Mouse (Mus musculus) MEL (cell line): ENCODE measurements around the gene Nipal4. TPM values are rescaled to one million over a fixed set of nuclear protein-coding genes. Genes with fewer than 3 reads are reported as not detected.

ENCODE experiments used
- DNase-seq: peaks from one replicate; pipeline ENCODE4 v3.0.0; 2011; ENCODE audit warnings: low read depth, low spot score
- H3K27ac ChIP-seq: 2 replicates; pipeline ENCODE4 v1.5.1; 2012; ENCODE audit warnings: low read depth, mild to moderate bottlenecking, control low read depth, low read length, moderate library complexity; ENCODE audit not compliant: control insufficient read depth
- H3K27me3 ChIP-seq, 2 experiments: fragments of 150-350 bp in 1 of 2; sonication (generic) in 1 of 2; 2 replicates each; pipeline ENCODE4 v1.6.1; 2012; ENCODE audit warnings: low read length in 2 of 2, mild to moderate bottlenecking in 2 of 2, improper control_type of control experiment in 1 of 2, moderate library complexity in 1 of 2; ENCODE audit not compliant: insufficient read depth in 2 of 2, control insufficient read depth in 1 of 2
- H3K36me3 ChIP-seq, 2 experiments: 2 replicates each; pipeline ENCODE4 v1.6.1; 2012 to 2014; ENCODE audit warnings: low read length in 2 of 2, improper control_type of control experiment in 1 of 2, inconsistent platforms in 1 of 2, mild to moderate bottlenecking in 1 of 2; ENCODE audit not compliant: insufficient read depth in 2 of 2, control insufficient read depth in 1 of 2
- H3K4me1 ChIP-seq, 2 experiments: fragments of 150-350 bp in 1 of 2; sonication (generic) in 1 of 2; 2 replicates each; pipeline ENCODE4 v1.6.1; 2012; ENCODE audit warnings: low read length in 2 of 2, improper control_type of control experiment in 1 of 2, mild to moderate bottlenecking in 1 of 2; ENCODE audit not compliant: insufficient read depth in 2 of 2, control insufficient read depth in 1 of 2
- H3K4me3 ChIP-seq, 2 experiments: fragments of 150-350 bp in 1 of 2; sonication (generic) in 1 of 2; 2 replicates each; pipeline ENCODE4 v1.5.1; 2012; ENCODE audit warnings: low read depth in 2 of 2, low read length in 2 of 2, mild to moderate bottlenecking in 2 of 2, moderate library complexity in 2 of 2, control low read depth in 1 of 2, improper control_type of control experiment in 1 of 2; ENCODE audit not compliant: control insufficient read depth in 1 of 2, insufficient read depth in 1 of 2
- H3K79me2 ChIP-seq: 2 replicates; pipeline ENCODE4 v1.6.1; 2012; ENCODE audit warnings: mild to moderate bottlenecking, low read length, moderate library complexity; ENCODE audit not compliant: control insufficient read depth, poor library complexity, insufficient read depth
- H3K9ac ChIP-seq: 2 replicates; pipeline ENCODE4 v1.6.1; 2012; ENCODE audit warnings: low read depth, mild to moderate bottlenecking, control low read depth, low read length, moderate library complexity; ENCODE audit not compliant: control insufficient read depth, poor library complexity, severe bottlenecking
- H3K9me3 ChIP-seq: fragments of 150-350 bp; sonication (generic); replicated peaks from 2 replicates; pipeline ENCODE4 v1.6.1; 2012; ENCODE audit warnings: mild to moderate bottlenecking, low read length, improper control_type of control experiment, moderate library complexity; ENCODE audit not compliant: insufficient read depth
- BHLHE40 ChIP-seq: IDR thresholded peaks from 2 replicates; pipeline ENCODE4 v1.6.1; 2012; ENCODE audit warnings: low read depth, mild to moderate bottlenecking, inconsistent platforms, low read length, improper control_type of control experiment, borderline replicate concordance
- CHD1 ChIP-seq: IDR thresholded peaks from 2 replicates; pipeline ENCODE4 v1.6.1; 2012; ENCODE audit warnings: low read depth, mild to moderate bottlenecking, inconsistent platforms, low read length, improper control_type of control experiment
- CHD2 ChIP-seq: IDR thresholded peaks from 2 replicates; pipeline ENCODE4 v1.6.1; 2011; ENCODE audit warnings: low read length, improper control_type of control experiment
- E2F4 ChIP-seq: IDR thresholded peaks from 2 replicates; pipeline ENCODE4 v1.6.1; 2011; ENCODE audit warnings: low read depth, low read length, improper control_type of control experiment, borderline replicate concordance
- EP300 ChIP-seq, 2 experiments: IDR thresholded peaks; 2 replicates each; pipeline ENCODE4 v1.6.1; 2011; ENCODE audit warnings: improper control_type of control experiment in 2 of 2, low read length in 2 of 2, low read depth in 1 of 2, mild to moderate bottlenecking in 1 of 2
- GABPA ChIP-seq: IDR thresholded peaks from 2 replicates; pipeline ENCODE4 v1.6.1; 2012; ENCODE audit warnings: low read depth, mild to moderate bottlenecking, inconsistent platforms, low read length, improper control_type of control experiment, moderate library complexity
- JUND ChIP-seq: IDR thresholded peaks from 2 replicates; pipeline ENCODE4 v1.6.1; 2011; ENCODE audit warnings: low read depth, mild to moderate bottlenecking, improper control_type of control experiment, low read length
- KAT2A ChIP-seq: conservative IDR thresholded peaks from 2 replicates; pipeline ENCODE4 v1.6.1; 2012; ENCODE audit warnings: low read depth, low read length, improper control_type of control experiment, inconsistent platforms
- MAZ ChIP-seq: IDR thresholded peaks from 2 replicates; pipeline ENCODE4 v1.6.1; 2012; ENCODE audit warnings: low read depth, mild to moderate bottlenecking, inconsistent platforms, low read length, improper control_type of control experiment
- MEF2A ChIP-seq: IDR thresholded peaks from 2 replicates; pipeline ENCODE4 v1.6.1; 2014; ENCODE audit warnings: low read depth, mild to moderate bottlenecking, inconsistent platforms, low read length, improper control_type of control experiment; ENCODE audit not compliant: poor library complexity, insufficient replicate concordance, severe bottlenecking; ENCODE audit errors: extremely low read depth
- MXI1 ChIP-seq: IDR thresholded peaks from 2 replicates; pipeline ENCODE4 v1.6.1; 2011; ENCODE audit warnings: mild to moderate bottlenecking, low read depth, low read length, improper control_type of control experiment
- MYC ChIP-seq: IDR thresholded peaks from 2 replicates; pipeline ENCODE4 v1.6.1; 2011; ENCODE audit warnings: low read depth, mild to moderate bottlenecking, low read length, improper control_type of control experiment, moderate library complexity
- NRF1 ChIP-seq: IDR thresholded peaks from 2 replicates; pipeline ENCODE4 v1.6.1; 2014; ENCODE audit warnings: low read depth, mild to moderate bottlenecking, inconsistent platforms, low read length, improper control_type of control experiment, moderate library complexity; ENCODE audit not compliant: poor library complexity, insufficient read depth, severe bottlenecking
- POLR2AphosphoS2 ChIP-seq: IDR thresholded peaks from 2 replicates; pipeline ENCODE4 v1.6.1; 2011; ENCODE audit warnings: low read length, improper control_type of control experiment
- RCOR1 ChIP-seq: IDR thresholded peaks from 2 replicates; pipeline ENCODE4 v1.6.1; 2012; ENCODE audit warnings: low read depth, mild to moderate bottlenecking, inconsistent platforms, low read length, improper control_type of control experiment
- SIN3A ChIP-seq: IDR thresholded peaks from 2 replicates; pipeline ENCODE4 v1.6.1; 2012; ENCODE audit warnings: low read length, improper control_type of control experiment, inconsistent platforms
- TBP ChIP-seq: IDR thresholded peaks from 2 replicates; pipeline ENCODE4 v1.8.0; 2011; ENCODE audit warnings: low read depth, low read length, improper control_type of control experiment
- UBTF ChIP-seq: IDR thresholded peaks from 2 replicates; pipeline ENCODE4 v1.6.1; 2012; ENCODE audit warnings: low read depth, mild to moderate bottlenecking, inconsistent platforms, low read length, improper control_type of control experiment, moderate library complexity, borderline replicate concordance; ENCODE audit not compliant: insufficient read depth
- USF2 ChIP-seq, 2 experiments: IDR thresholded peaks; 2 replicates each; pipeline ENCODE4 v1.6.1; 2011 to 2012; ENCODE audit warnings: improper control_type of control experiment in 2 of 2, low read length in 2 of 2, borderline replicate concordance in 1 of 2, inconsistent platforms in 1 of 2, low read depth in 1 of 2, mild to moderate bottlenecking in 1 of 2; ENCODE audit not compliant: insufficient read depth in 1 of 2
- ZC3H11A ChIP-seq: IDR thresholded peaks from 2 replicates; pipeline ENCODE4 v1.6.1; 2012; ENCODE audit warnings: low read depth, mild to moderate bottlenecking, inconsistent platforms, low read length, improper control_type of control experiment
- ZNF384 ChIP-seq: IDR thresholded peaks from 2 replicates; pipeline ENCODE4 v1.6.1; 2012; ENCODE audit warnings: low read depth, mild to moderate bottlenecking, inconsistent platforms, low read length, improper control_type of control experiment
- polyA plus RNA-seq, 2 experiments: library from polyadenylated mRNA; stranded (reverse) in 1 of 2; unstranded in 1 of 2; fragments of >175 nt in 1 of 2; fragments of >200 nt in 1 of 2; gene quantifications; 2 replicates each; pipeline versions ENCODE4 v1.2.1 to v1.2.4; 2012; ENCODE audit warnings: low replicate concordance in 2 of 2, low read depth in 1 of 2; ENCODE audit not compliant: insufficient read length in 2 of 2, insufficient read depth in 1 of 2, missing spikeins in 1 of 2
- total RNA-seq: library from RNA; depleted of rRNA; stranded (reverse); fragments of 300-350 nt; gene quantifications from 2 replicates; pipeline ENCODE4 v1.2.3, GENCODE M21; 2012

Gene Nipal4
- total and polyA plus RNA-seq, 3 experiments = not detected

GRCm38 (mm10) chr11:46114221-46114620 is 52.1 kb downstream of the Nipal4 start:
- Histone ChIP-seq H3K4me1 (no peaks in the 10 kb centered on the region), H3K9me3 (no peaks in the 10 kb centered on the region), H3K4me3 (no peak overlapping the region), H3K27me3 (peaks cover 12 to 16% of the 10 kb centered on the region in 2 experiments; a peak in 3 of 4 replicates), H3K27ac (no peak overlapping the region), H3K36me3 (no peaks in the 10 kb centered on the region), H3K9ac (no peak overlapping the region), H3K79me2 (no peaks in the 10 kb centered on the region)
- TF ChIP-seq TBP (no peak), GABPA (no peak), JUND (no peak)
- DNase-seq = no peak

GRCm38 (mm10) chr11:46113211-46113610 is 53.1 kb downstream of the Nipal4 start:
- H3K4me1 ChIP-seq = no peaks in the 10 kb centered on the region
- H3K79me2 ChIP-seq = no peaks in the 10 kb centered on the region
- DNase-seq = no peak
- no peak for TF ChIP-seq BHLHE40
- no peak for TF ChIP-seq MYC
- TF ChIP-seq E2F4 = no peak
- no peak for TF ChIP-seq KAT2A
- TF ChIP-seq SIN3A = no peak
- no peak for TF ChIP-seq UBTF
- TF ChIP-seq RCOR1 = no peak
- no peak for TF ChIP-seq EP300 (IDR thresholded peaks at IDR 0.05; ENCODE audit: low read depth in 1 of 2, low read length in 2 of 2)
- no peak for TF ChIP-seq MXI1
- TF ChIP-seq ZC3H11A = no peak
- no peak for TF ChIP-seq CHD2
- TF ChIP-seq MAZ = no peak
- no peak for TF ChIP-seq JUND
- TF ChIP-seq CHD1 = no peak
- no peak for TF ChIP-seq NRF1
- no peak for TF ChIP-seq ZNF384
- no peak for TF ChIP-seq POLR2AphosphoS2
- no peak for TF ChIP-seq MEF2A
- TF ChIP-seq USF2 (IDR thresholded peaks at IDR 0.05; ENCODE audit: borderline replicate concordance in 1 of 2, insufficient read depth in 1 of 2, low read depth in 1 of 2, low read length in 2 of 2) = no peak
- H3K27ac ChIP-seq = no peak overlapping the region
- H3K9me3 ChIP-seq = no peaks in the 10 kb centered on the region
- H3K9ac ChIP-seq = no peak overlapping the region
- H3K36me3 ChIP-seq = no peaks in the 10 kb centered on the region
- peaks cover 12 to 13% of the 10 kb centered on the region in 2 experiments; a peak in 3 of 4 replicates for H3K27me3 ChIP-seq
- H3K4me3 ChIP-seq = no peak overlapping the region
